ENCODE assay signal across 10 mouse cellular contexts in genomic region chr2:30870863-30871262, GRCm38 (mm10). TPM values are rescaled to one million over a fixed set of nuclear protein-coding genes. Genes with fewer than 3 reads are reported as not detected.
DNase-seq lines count a peak whose midpoint lies in the region.
"Had no signal": no experiment of that assay in that cellular context is flagged by ENCODE, and none has a peak within 500 bp of the region (broad histone marks: within the 10 kb centered on the region; RNA-seq: fewer than 3 reads in every experiment).

No protein-coding gene starts in this region.

- peak; percentile 16 for DNase-seq in adrenal gland, adult 2 months
- no peak for DNase-seq in adrenal gland, postnatal 14 days
- DNase-seq in right cerebral cortex, adult 18-20 months = peak; percentile 35
- DNase-seq in right cerebral cortex, postnatal 14 days = no peak
- peak; percentile 71 to 74 for DNase-seq in kidney, adult 8-10 months
- peak; percentile 31 for DNase-seq in skeletal muscle tissue, adult 2 months (ENCODE audit: low read depth, low spot score)
- no peak for DNase-seq in thymus, adult 18-20 months
- no peak for DNase-seq in thymus, postnatal 14 days

RNA-seq across cellular contexts. Expression of gene Prrx2, which starts 36.1 kb away (rescaled TPM):
- 1 to 10 TPM; 2.1 to 2.2 TPM for total RNA-seq in adrenal gland, adult 2 months (2021)
- 4.3 and 5.0 TPM in 2 replicates for polyA plus RNA-seq in adrenal gland, adult 2 months (2012; rRNA removed)
- total RNA-seq in adrenal gland, postnatal 14 days (2021) = 1.6 and 2.4 TPM in 2 replicates
- total RNA-seq: hematopoietic stem cell, adult 5-6 weeks; liver, adult 2 months had no signal
- polyA plus RNA-seq: liver, adult 2 months had no signal

RNA-seq across cellular contexts. Expression of gene Asb6, which starts 40.7 kb away (rescaled TPM):
- total RNA-seq in adrenal gland, adult 2 months (2021) = 10 to 100 TPM; 24.7 to 30.3 TPM
- polyA plus RNA-seq in adrenal gland, adult 2 months (2012; rRNA removed) = 58.2 and 62.5 TPM in 2 replicates
- total RNA-seq in adrenal gland, postnatal 14 days (2021) = 22.3 and 25.8 TPM in 2 replicates

RNA-seq across cellular contexts. Expression of gene Ptges, which starts 58.8 kb away (rescaled TPM):
- total RNA-seq in adrenal gland, adult 2 months (2021) = 10 to 100 TPM; 25.4 to 34.1 TPM
- 37.9 and 73.5 TPM in 2 replicates for polyA plus RNA-seq in adrenal gland, adult 2 months (2012; rRNA removed)
- 11.7 and 12.7 TPM in 2 replicates for total RNA-seq in adrenal gland, postnatal 14 days (2021)

Comparison
In these comparisons a context has a peak if more than half of its experiments do, and no peak if none do; other contexts are left out.
1. DNase-seq: peak in adrenal gland, adult 2 months (single experiment), right cerebral cortex, adult 18-20 months (single experiment), kidney, adult 8-10 months (2 of 2) and skeletal muscle tissue, adult 2 months (single experiment); none in adrenal gland, postnatal 14 days (single experiment), right cerebral cortex, postnatal 14 days (single experiment), thymus, adult 18-20 months (0 of 2) and thymus, postnatal 14 days (single experiment).